22 mouse cellular contexts compared by ENCODE assay signal in the genomic region with DNA sequence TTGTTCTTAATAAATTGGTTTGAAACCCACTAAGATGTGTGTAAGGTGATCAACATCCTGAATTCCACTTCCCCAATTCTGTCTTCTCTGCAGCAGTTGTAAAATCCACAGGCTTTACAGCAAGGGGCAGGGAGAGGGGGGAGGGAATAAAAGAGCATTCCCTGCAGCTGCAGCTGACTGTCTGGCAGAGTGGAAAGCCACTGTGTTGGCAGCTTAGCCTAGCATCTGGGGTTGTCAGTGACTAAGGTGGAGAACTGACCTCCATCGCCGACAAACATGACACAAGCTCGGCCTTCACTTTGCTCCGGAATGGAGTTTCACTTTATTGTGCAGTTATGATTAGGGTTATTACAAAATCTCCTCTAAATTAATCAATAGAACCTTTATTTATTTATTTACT. TPM values are rescaled to one million over a fixed set of nuclear protein-coding genes. Genes with fewer than 3 reads are reported as not detected.
A peak's percentile ranks its signal among the peaks of the same experiment; 100 is the strongest.
DNase-seq lines count a peak whose midpoint lies in the region; ATAC-seq and TF ChIP-seq lines count a peak whose summit lies in the region.
"Had no signal": no experiment of that assay in that cellular context is flagged by ENCODE, and none has a peak within 500 bp of the region (broad histone marks: within the 10 kb centered on the region; RNA-seq: fewer than 3 reads in every experiment).

No protein-coding gene starts in this region.

- H3K4me3 ChIP-seq in layer of hippocampus, adult 2 months: no peak overlapping the region; the same call in 1 of the 2 replicates
- no peak overlapping the region for H3K4me3 ChIP-seq in forebrain, embryonic 13.5 days
- no peak overlapping the region for H3K4me3 ChIP-seq in thymus, adult 2 months (ENCODE audit: control insufficient read depth, insufficient read depth, low read length)
- H3K4me3 ChIP-seq: embryonic facial prominence, embryonic 13.5 days; heart, embryonic 13.5 days; lung, embryonic 15.5 days; myocyte had no signal

- WGBS in forebrain, embryonic 13.5 days: 54% methylated on average over 4 of the region's 4 CpGs
- WGBS in thymus, adult 2 months: 89% methylated on average over 4 of the region's 4 CpGs

- H3K9ac ChIP-seq in forebrain, embryonic 13.5 days: no peak overlapping the region
- H3K9ac ChIP-seq: embryonic facial prominence, embryonic 13.5 days; heart, embryonic 13.5 days; lung, embryonic 15.5 days had no signal

- no peak for TF ChIP-seq CTCF in layer of hippocampus, adult 2 months (conservative IDR thresholded peaks at IDR 0.05)
- TF ChIP-seq CTCF in thymus, adult 2 months (IDR thresholded peaks at IDR 0.05; ENCODE audit: borderline replicate concordance, control insufficient read depth, extremely low read depth, insufficient read depth, low read length, poor library complexity): no peak

- H3K36me3 ChIP-seq in forebrain, embryonic 13.5 days (ENCODE audit: poor library complexity, severe bottlenecking): no peaks in the 10 kb centered on the region
- H3K36me3 ChIP-seq in thymus, adult 2 months (ENCODE audit: control insufficient read depth, insufficient read depth, low read length): no peaks in the 10 kb centered on the region
- H3K36me3 ChIP-seq: embryonic facial prominence, embryonic 13.5 days; heart, embryonic 13.5 days; lung, embryonic 15.5 days had no signal

- peak; percentile 57; the same call in 1 of the 2 replicates for ATAC-seq in forebrain, embryonic 13.5 days
- ATAC-seq: intestine, embryonic 16.5 days had no signal

- no peak overlapping the region for H3K4me2 ChIP-seq in forebrain, embryonic 13.5 days
- H3K4me2 ChIP-seq: embryonic facial prominence, embryonic 13.5 days; heart, embryonic 13.5 days; liver, embryonic 11.5 days; lung, embryonic 15.5 days had no signal

- TF ChIP-seq POLR2A in thymus, adult 2 months (IDR thresholded peaks at IDR 0.05; ENCODE audit: control insufficient read depth, extremely low read depth, insufficient read depth, low read length, poor library complexity): no peak

- no peaks in the 10 kb centered on the region for H3K9me3 ChIP-seq in forebrain, embryonic 13.5 days (replicated peaks)
- H3K9me3 ChIP-seq: embryonic facial prominence, embryonic 13.5 days; heart, embryonic 13.5 days; lung, embryonic 15.5 days had no signal

- H3K27ac ChIP-seq in layer of hippocampus, adult 2 months: peak overlapping the region; percentile 61
- H3K27ac ChIP-seq in forebrain, embryonic 13.5 days: no peak overlapping the region
- no peak overlapping the region for H3K27ac ChIP-seq in thymus, adult 2 months (ENCODE audit: control insufficient read depth, insufficient read depth, low read length)
- H3K27ac ChIP-seq: embryonic facial prominence, embryonic 13.5 days; heart, embryonic 13.5 days; lung, embryonic 15.5 days had no signal

- peaks cover 3% of the 10 kb centered on the region; the same call in 1 of the 2 replicates for H3K4me1 ChIP-seq in forebrain, embryonic 13.5 days
- no peaks in the 10 kb centered on the region for H3K4me1 ChIP-seq in thymus, adult 2 months (replicated peaks; ENCODE audit: control insufficient read depth, insufficient read depth, low read length)
- H3K4me1 ChIP-seq: embryonic facial prominence, embryonic 13.5 days; heart, embryonic 13.5 days; lung, embryonic 15.5 days had no signal

- DNase-seq in adrenal gland, postnatal 25 days: peak; percentile 4
- no peak for DNase-seq in adrenal gland, adult 8-10 months
- DNase-seq in layer of hippocampus, adult 2 months (ENCODE audit: low spot score in 2 of 2): no peak
- DNase-seq in layer of hippocampus, postnatal 14 days (ENCODE audit: low spot score in 2 of 2): no peak
- peak; percentile 25 for DNase-seq in 3134 (ENCODE audit: extremely low read depth, insufficient read length, low spot score)
- DNase-seq in thymus, adult 2 months: no peak
- DNase-seq in heart, postnatal 4 days: no peak
- DNase-seq: adrenal gland, postnatal 10 days; cerebellum, postnatal 36 days; gastrocnemius, postnatal 36 days; kidney, postnatal 10 days; layer of hippocampus, adult 9-11 months; thymus, adult 18-20 months had no signal

- no peaks in the 10 kb centered on the region for H3K27me3 ChIP-seq in forebrain, embryonic 13.5 days
- H3K27me3 ChIP-seq in thymus, adult 2 months (ENCODE audit: control insufficient read depth, insufficient read depth, low read length): no peaks in the 10 kb centered on the region
- H3K27me3 ChIP-seq: embryonic facial prominence, embryonic 13.5 days; heart, embryonic 13.5 days; lung, embryonic 15.5 days had no signal

RNA-seq across cellular contexts. Expression of gene Cadm2, which starts 21.9 kb away (rescaled TPM):
- 0.76 and 1.2 TPM in 2 replicates for total RNA-seq in adrenal gland, postnatal 25 days (2021)
- 1 to 10 TPM in 2 of 4 experiments, under 1 TPM in 2; 0.81 to 1.7 (median 1.1) TPM for total RNA-seq in adrenal gland, adult 8-10 months (2022)
- total RNA-seq in layer of hippocampus, adult 2 months (2021): 100 to 1,000 TPM; 212 to 245 TPM
- 100 to 1,000 TPM; 252 to 256 TPM for total RNA-seq in layer of hippocampus, postnatal 14 days (2021)
- polyA plus RNA-seq in forebrain, embryonic 13.5 days (2015; fragmentation: Nextera tagmentation; extraction: Ambion mirVana): 11.6 and 13.7 TPM in 2 replicates
- 0.15 and 0.85 TPM in 2 replicates for polyA plus RNA-seq in thymus, adult 2 months (2012; rRNA removed)
- under 1 TPM in 1 of 2 experiments, not detected in 1; 0.09 TPM for total RNA-seq in heart, postnatal 4 days (2021)
- total RNA-seq: megakaryocyte progenitor cell, adult 5-6 weeks had no signal
- polyA plus RNA-seq: C2C12 had no signal

Comparison
In these comparisons a context has a peak if more than half of its experiments do, and no peak if none do; other contexts are left out.
1. DNase-seq: peak in adrenal gland, postnatal 25 days (single experiment) and 3134 (single experiment); none in adrenal gland, adult 8-10 months (single experiment), layer of hippocampus, adult 2 months (0 of 2), layer of hippocampus, postnatal 14 days (0 of 2), thymus, adult 2 months (single experiment) and heart, postnatal 4 days (single experiment).
2. RNA of gene Cadm2, which starts 21.9 kb away (total RNA-seq): 252 to 256 TPM in layer of hippocampus, postnatal 14 days and 212 to 245 TPM in layer of hippocampus, adult 2 months; 0.81 to 1.7 TPM in adrenal gland, adult 8-10 months, 0.76 to 1.2 TPM in adrenal gland, postnatal 25 days and 0.09 TPM in heart, postnatal 4 days; every median in the first group is over 10 times any median in the second.